Mouse (Mus musculus) stomach, postnatal 0 days (tissue): ENCODE measurements around the gene Odf2. TPM values are rescaled to one million over a fixed set of nuclear protein-coding genes. Genes with fewer than 3 reads are reported as not detected.
"Not testable (repeated sequence)": the region's sequence is repeated elsewhere in the genome, so short reads cannot be mapped to it uniquely, and the experiment has no call there.

ENCODE experiments used
- ATAC-seq: fragments of 200-750 bp; cut with Nextera tagmentation; 2 replicates; pipeline ENCODE4 v1.8.0; 2017; ENCODE audit not compliant: low FRiP score, low TSS enrichment
- DNase-seq: peaks from one replicate; pipeline ENCODE4 v3.0.0-alpha.2; 2016; ENCODE audit warnings: low spot score
- H3K27ac ChIP-seq: fragments of 300-500 bp; sonication (generic); replicated peaks from 2 replicates; pipeline ENCODE4 v1.5.1; 2014; ENCODE audit warnings: mild to moderate bottlenecking, control low read depth
- H3K27me3 ChIP-seq: fragments of 300-500 bp; sonication (generic); 2 replicates; pipeline ENCODE4 v1.6.1; 2014; ENCODE audit warnings: low read length; ENCODE audit not compliant: control insufficient read depth, insufficient read depth
- H3K36me3 ChIP-seq: fragments of 300-500 bp; sonication (generic); 2 replicates; pipeline ENCODE4 v1.6.1; 2014; ENCODE audit warnings: low read length, mixed read lengths; ENCODE audit not compliant: control insufficient read depth, insufficient read depth
- H3K4me1 ChIP-seq: fragments of 300-500 bp; sonication (generic); replicated peaks from 2 replicates; pipeline ENCODE4 v1.6.1; 2014; ENCODE audit warnings: antibody characterized with exemption; ENCODE audit not compliant: control insufficient read depth, insufficient read depth
- H3K4me2 ChIP-seq: fragments of 300-500 bp; sonication (generic); replicated peaks from 2 replicates; pipeline ENCODE4 v1.6.1; 2014; ENCODE audit warnings: low read depth, mild to moderate bottlenecking, control low read depth, moderate library complexity
- H3K4me3 ChIP-seq: fragments of 300-500 bp; sonication (generic); 2 replicates; pipeline ENCODE4 v1.5.1; 2014; ENCODE audit warnings: low read depth, low read length, control low read depth
- H3K9ac ChIP-seq: fragments of 300-500 bp; sonication (generic); 2 replicates; pipeline ENCODE4 v1.6.1; 2014; ENCODE audit warnings: mild to moderate bottlenecking, low read length, control low read depth, mixed read lengths
- H3K9me3 ChIP-seq: fragments of 300-500 bp; sonication (generic); 2 replicates; pipeline ENCODE4 v1.6.1; 2016; ENCODE audit warnings: low read length; ENCODE audit not compliant: control insufficient read depth
- CTCF ChIP-seq: IDR thresholded peaks from 2 replicates; pipeline ENCODE4 v1.5.1; 2016; ENCODE audit warnings: antibody characterized with exemption, low read depth, mild to moderate bottlenecking, moderate library complexity
- EP300 ChIP-seq: optimal IDR thresholded peaks from 2 replicates; pipeline ENCODE3; 2016; ENCODE audit warnings: antibody characterized with exemption
- WGBS: fragments of 180-500 bp; shearing (Covaris S2); extraction: QIAGEN DNeasy Blood & Tissue Kit; methylation state at CpG from one replicate; pipeline ENCODE4 v1.1.7; 2014; 5-methylcytosine and 5-hydroxymethylcytosine counted together
- polyA plus RNA-seq: library from polyadenylated mRNA; unstranded; fragments of >200 nt; fragmentation: Nextera tagmentation; extraction: Ambion mirVana; gene quantifications from 2 replicates; pipeline ENCODE4 v1.2.1, GENCODE M21; 2015

The Odf2 gene
- polyA plus RNA-seq, 1 experiment from 2014 or later = 22.6 TPM

GRCm38 (mm10) chr2:29872581-29873295, 16.3 kb upstream of the Odf2 start:
- Histone ChIP-seq H3K9me3 (no peaks in the 10 kb centered on the region), H3K9ac (no peak overlapping the region), H3K27me3 (no peaks in the 10 kb centered on the region), H3K4me2 (no peak overlapping the region), H3K4me3 (no peak overlapping the region), H3K27ac (no peak overlapping the region), H3K4me1 (no peaks in the 10 kb centered on the region), H3K36me3 (0 out of 2 replicates have a peak, but pooled peaks cover 2% of the 10 kb centered on the region)
- WGBS = 89% methylated on average over 10 of the region's 10 CpGs
- no peak for DNase-seq
- TF ChIP-seq EP300 (no peak), CTCF (no peak)
- ATAC-seq = no peak

GRCm38 (mm10) chr2:29873801-29874200, 15.2 kb upstream of the Odf2 start:
- Histone ChIP-seq H3K9ac (no peak overlapping the region), H3K4me2 (no peak overlapping the region), H3K4me3 (no peak overlapping the region), H3K36me3 (peaks cover 2% of the 10 kb centered on the region; the same call in 1 of the 2 replicates), H3K9me3 (no peaks in the 10 kb centered on the region), H3K4me1 (no peaks in the 10 kb centered on the region), H3K27ac (no peak overlapping the region), H3K27me3 (no peaks in the 10 kb centered on the region)
- WGBS = 91% methylated on average over 4 of the region's 4 CpGs
- DNase-seq (no peak), ATAC-seq (no peak)
- TF ChIP-seq EP300 (no peak), CTCF (no peak)

DNA sequence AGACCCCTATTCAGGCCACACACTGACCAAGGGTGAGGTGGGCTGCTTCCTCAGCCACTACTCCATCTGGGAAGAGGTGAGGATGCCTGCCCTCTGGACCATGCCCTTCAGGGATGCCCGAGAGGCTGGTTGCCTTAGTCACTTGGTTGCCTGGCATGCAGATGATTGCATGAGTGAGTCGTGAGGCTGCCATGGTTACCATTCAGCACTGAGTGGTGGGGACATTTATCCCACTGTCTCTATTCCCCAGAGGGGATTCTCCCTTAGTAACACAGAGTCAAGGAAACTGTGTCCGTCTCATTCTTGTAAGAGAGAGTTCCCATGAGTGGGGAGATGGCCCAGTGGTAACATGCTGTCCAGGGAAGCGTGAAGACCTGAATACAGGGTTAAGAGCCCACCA, 11.0 kb upstream of the Odf2 start:
- H3K27ac ChIP-seq = no peak overlapping the region
- 0 out of 2 replicates have a peak overlapping the region, but pooled peaks have one; percentile 8 for H3K9ac ChIP-seq
- H3K9me3 ChIP-seq = no peaks in the 10 kb centered on the region
- DNase-seq (no peak), ATAC-seq (no peak)
- H3K4me1 ChIP-seq = no peaks in the 10 kb centered on the region
- TF ChIP-seq CTCF = no peak
- TF ChIP-seq EP300 = no peak
- WGBS = 83% methylated on average over 4 of the region's 4 CpGs
- H3K36me3 ChIP-seq = peaks cover 2% of the 10 kb centered on the region; the same call in 1 of the 2 replicates
- H3K27me3 ChIP-seq = no peaks in the 10 kb centered on the region
- no peak overlapping the region for H3K4me2 ChIP-seq
- no peak overlapping the region for H3K4me3 ChIP-seq

DNA sequence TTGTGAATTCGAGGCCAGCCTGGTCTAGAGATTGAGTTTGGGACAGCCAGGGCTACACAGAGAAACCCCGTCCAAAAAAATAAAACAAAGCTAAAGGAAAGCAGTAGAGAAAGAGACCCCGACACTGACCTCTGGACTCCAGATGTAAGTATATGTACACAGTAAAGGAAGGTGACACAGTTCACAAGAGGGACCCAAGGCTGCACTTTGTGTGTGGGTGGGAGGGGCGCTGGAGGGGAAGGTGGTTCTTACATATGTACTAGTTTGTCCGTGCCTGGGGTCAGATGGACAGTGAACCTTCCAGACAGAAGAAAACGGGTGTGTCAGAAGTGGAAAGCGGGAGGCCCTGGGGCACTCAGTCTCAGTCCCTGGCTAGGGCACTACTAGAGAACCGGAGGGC, 9.8 kb upstream of the Odf2 start:
- TF ChIP-seq EP300 (no peak), CTCF (no peak)
- ATAC-seq = no peak
- Histone ChIP-seq H3K9ac (no peak overlapping the region), H3K27me3 (no peaks in the 10 kb centered on the region), H3K4me2 (no peak overlapping the region), H3K36me3 (peaks cover 2% of the 10 kb centered on the region; the same call in 1 of the 2 replicates), H3K4me3 (no peak overlapping the region), H3K27ac (no peak overlapping the region), H3K9me3 (no peaks in the 10 kb centered on the region), H3K4me1 (no peaks in the 10 kb centered on the region)
- no peak for DNase-seq
- 68% methylated on average over 8 of the region's 8 CpGs for WGBS

DNA sequence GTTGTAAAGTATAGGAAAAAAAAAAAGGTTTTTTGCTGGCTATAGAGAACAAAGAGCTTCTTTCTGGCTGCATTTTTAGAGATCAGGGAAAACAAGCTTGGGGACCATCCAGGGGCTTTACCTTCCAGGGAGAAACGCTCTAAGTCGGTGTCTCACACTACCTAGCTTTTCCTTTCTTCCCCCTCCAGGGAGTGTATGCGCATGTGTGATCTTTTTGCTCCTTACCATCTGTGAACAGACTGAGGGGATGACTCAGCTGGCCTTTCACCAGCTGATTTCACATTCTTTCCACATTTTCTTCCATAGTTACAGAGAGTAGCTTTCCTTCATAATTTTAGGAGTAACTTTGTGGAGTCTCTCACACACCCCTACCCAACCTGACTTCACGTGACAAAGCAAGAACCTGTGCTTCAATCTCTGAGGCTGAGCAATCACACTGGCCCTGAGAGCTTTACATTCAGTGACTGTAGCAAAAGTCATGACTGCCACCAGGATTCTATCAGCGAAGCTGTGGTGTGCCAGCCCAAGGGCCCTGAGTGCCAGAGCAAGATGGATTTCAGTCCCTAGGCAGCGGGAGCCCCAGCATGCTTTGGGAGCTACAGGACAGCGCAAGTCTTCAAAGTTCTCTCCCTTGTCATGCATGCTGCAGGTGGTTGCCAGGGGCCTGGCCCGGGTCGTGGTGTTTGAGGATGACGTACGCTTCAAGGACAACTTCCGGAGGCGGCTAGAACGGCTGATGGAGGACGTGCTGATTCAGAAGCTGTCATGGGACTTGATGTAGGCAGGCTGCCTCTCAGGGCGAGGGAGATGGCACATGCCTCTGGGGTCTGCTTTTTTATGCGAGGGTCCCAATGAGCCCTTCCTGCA, 8.8 kb upstream of the Odf2 start:
- Histone ChIP-seq H3K36me3 (peaks cover 2% of the 10 kb centered on the region; the same call in 1 of the 2 replicates), H3K27me3 (no peaks in the 10 kb centered on the region), H3K9ac (no peak overlapping the region), H3K4me3 (no peak overlapping the region), H3K9me3 (no peaks in the 10 kb centered on the region), H3K4me1 (no peaks in the 10 kb centered on the region), H3K4me2 (no peak overlapping the region), H3K27ac (no peak overlapping the region)
- TF ChIP-seq CTCF (no peak), EP300 (no peak)
- 63% methylated on average over 17 of the region's 17 CpGs for WGBS
- DNase-seq = no peak
- ATAC-seq = no peak

- not testable (repeated sequence) for DNase-seq, ATAC-seq, H3K9me3 ChIP-seq, H3K27ac ChIP-seq, H3K9ac ChIP-seq, H3K27me3 ChIP-seq, H3K4me1 ChIP-seq, H3K36me3 ChIP-seq, H3K4me3 ChIP-seq, H3K4me2 ChIP-seq
- WGBS = 78% methylated on average over 9 of the region's 9 CpGs
Observed at GRCm38 (mm10) chr2:29886659-29887292, 2.2 kb upstream of the Odf2 start.
